Mouse (Mus musculus) kidney, postnatal 4 days (tissue): ENCODE data around the gene Faim.
A peak's percentile ranks its signal among the peaks of the same experiment; 100 is the strongest.

Experiments used
- DNase-seq, 2 experiments: peaks; one replicate each; pipeline ENCODE4 v3.0.0; 2021; ENCODE audit warnings: mixed read lengths in 2 of 2

Faim gene

DNA sequence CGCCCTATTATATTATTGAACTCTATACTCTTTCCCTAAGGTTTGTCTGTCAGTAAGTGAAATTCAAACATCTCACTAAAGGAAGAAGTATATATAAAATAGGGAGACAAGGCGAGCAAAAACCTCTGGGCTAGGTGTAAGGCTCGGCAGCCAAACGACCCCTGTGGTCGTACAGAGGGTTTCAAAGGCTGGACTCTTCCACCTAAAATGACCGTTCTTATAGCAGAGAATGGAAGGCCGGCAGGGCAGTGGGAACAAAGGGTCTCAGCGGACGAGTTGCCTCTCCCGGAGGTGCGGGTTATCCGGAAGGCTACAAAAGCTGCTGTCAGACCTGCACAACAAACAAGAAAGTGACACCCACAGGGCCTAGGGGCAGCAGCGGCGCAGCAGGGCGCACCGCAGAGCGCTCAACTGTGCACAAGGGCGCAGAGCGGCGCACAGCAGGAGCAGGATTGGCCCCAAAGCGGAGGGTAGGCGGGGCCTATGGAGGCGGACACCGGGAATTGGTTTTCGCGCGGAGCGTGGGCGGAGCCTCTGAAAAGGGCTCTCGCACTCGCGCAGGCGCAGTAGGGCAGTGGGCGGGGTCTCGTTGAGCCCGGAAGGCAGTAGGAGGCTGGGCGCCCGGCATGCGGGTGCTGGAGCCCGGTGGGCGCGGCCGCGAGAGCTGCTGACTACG, at the start of gene Faim:
TSS of gene Faim (plus strand) at position 574 of the 676 bp plus-strand sequence.
- peak; percentile 100 for DNase-seq

DNA sequence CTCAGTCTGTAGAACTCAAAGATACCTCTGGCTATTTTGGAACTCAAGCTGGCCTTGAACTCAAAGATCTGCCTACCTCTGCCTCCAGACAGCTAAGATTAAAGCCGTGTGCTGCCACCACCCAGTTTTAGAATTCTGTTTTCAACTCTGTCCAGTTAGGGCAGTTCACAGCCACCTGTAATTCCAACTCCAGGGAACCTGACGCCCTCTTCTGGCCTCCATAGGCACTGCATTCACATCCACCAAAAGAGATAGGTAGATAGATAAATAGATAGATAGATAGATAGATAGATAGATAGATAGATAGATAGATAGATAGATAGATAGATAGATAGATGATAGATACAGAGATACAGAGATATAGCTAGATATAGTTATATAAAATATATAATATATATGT, 46.9 kb upstream of the Faim start:
- DNase-seq = peak; percentile 41 to 53

DNA sequence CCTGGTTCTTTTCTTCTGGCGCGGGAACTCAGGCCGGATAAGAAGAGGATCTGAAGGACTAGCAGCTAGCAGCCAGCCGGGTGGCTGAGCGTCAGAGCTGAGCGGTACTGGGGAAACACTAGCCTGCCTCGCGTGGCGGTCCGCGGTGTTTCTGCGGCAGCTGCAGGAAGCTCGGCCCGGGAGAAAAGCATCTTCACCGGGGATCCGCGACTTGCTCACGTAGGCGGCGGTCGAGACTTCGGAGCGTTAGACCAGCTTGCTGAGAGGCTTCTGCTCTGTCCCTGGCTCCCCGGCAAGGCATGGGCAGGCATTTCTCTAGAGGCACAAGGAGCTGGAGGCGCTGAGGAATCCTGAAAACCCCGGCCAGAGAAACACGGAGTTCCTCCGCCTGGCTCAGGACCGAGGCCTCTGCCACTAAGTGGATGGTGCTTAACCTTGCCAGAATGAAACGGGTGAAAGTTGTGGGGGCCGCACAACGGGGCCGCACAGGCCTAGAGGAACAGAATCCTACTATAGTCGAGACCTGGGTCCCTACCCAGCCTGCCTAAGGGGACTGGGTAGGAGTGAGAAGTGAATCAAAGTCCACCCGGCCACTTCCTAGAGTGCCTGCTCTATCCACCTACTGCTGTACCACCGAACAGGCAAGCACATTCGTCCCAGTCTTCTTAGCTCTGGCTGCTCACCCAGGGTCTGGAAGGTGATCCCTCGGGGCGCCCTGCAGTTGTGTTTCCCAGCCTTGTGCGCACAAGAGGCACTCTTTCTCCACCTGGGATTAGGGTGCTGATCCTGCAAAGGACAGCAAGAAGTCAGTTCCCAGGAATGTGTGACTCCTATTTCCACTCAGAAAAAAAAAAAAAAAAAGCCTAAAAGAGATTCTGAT, 33.8 kb upstream of the Faim start:
- peak; percentile 46 to 62 for DNase-seq

DNA sequence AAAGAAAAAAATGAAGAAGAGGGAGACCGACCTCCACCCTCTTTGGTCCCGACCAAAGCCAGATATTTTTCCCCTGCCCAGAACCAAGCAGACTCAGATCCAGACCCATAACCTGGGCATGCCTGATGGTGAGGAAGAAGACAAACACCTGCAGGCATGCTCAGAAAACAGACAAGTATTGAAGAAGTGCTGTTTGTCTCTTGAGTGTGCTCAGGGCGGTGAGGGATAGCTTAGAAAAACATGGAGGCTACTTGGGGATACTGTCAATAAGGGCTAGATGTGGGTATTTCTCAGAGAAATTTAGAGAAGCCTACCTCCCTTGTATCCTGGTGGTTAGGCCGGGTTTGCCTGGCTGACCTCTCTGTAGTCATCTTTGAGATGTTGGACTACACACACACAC, 32.9 kb upstream of the Faim start:
- DNase-seq = no peak

DNA sequence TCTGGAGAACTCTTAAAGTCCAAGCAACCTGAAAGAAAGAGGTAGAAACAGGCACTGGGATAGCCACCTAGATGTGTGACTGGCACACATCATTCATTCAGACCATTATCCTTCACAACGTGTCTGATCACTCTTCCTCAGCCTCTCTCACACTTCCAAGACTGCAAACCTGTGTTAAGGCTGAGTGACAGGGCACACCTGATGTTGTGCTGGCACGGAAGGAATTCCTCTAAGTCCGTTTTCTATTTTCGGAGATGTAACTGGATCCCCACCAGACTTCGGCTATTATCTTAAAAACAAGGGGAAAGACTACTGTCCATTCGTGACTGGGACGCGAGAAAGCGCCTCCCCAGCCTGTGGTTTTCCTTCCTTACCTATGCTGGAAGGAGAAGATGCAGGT, 32.3 kb upstream of the Faim start:
- no peak for DNase-seq

DNA sequence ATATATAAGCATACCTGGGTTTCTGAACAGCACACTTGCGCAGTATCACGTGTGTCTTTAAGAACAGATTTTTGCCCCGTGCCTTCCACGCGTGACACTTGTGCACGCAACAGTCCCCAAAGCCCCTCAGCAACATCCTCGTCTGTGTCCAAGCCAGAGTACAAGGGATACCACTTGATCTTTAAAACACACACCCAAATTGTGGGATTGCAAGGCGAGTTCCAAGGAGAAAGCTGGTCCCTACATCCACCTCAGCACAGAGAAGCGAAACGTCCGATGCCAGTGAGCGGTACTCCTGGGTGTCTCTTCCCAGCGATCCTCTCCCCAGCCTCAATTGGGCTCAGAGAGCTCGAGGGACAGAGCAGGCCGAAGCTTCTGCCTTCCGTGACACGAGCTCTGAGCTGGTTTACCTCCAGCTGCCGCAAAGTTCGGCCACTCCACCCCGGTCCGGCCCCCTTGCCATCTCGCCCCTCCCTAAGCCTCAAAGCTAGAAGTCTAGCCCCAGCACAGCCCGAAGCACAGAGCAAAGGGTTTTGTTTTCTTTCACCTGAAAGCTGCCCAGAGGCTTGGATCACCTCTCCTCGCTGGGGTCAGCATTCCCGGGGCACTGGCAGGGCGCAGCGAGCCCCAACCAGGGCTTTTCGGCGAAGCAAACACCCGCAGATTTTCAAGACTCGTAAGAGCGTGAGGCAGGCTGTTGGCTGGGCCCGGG, 31.6 kb upstream of the Faim start:
- DNase-seq = peak in 1 of 2 experiments; percentile 35

DNA sequence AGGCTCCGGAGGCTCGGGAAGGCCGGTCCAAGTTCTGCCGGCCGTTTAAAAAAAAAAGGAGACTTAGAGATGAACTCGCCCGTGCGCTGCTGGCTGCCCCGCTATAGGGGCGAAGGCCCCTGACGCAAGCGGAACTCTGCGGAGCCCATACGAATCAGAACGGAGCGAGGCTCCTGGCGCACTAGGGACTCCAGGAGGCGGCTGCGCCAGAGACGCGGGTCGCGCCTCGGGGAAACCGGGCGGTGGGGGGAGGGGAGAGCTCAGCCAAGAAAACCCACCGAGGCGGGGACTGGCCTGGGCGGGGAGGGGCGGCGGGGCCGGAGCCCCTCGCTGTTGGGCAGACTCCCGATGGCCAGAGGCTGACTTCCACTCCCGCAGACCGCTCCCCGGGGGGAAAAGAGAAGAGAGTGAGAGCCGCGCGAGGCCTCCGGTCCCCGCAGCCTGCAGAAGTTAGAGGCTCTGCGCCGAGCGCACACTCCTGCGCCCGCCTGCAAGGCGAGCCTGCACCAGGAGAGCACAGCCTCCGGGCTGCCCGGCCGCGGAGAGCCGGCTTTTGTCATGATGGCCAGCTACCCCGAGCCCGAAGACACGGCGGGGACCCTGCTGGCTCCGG, 31.0 kb upstream of the Faim start, which contains the start of gene Foxl2:
TSS of gene Foxl2 (plus strand) at position 186 of the 613 bp plus-strand sequence.
- DNase-seq = peak; percentile 48 to 65

DNA sequence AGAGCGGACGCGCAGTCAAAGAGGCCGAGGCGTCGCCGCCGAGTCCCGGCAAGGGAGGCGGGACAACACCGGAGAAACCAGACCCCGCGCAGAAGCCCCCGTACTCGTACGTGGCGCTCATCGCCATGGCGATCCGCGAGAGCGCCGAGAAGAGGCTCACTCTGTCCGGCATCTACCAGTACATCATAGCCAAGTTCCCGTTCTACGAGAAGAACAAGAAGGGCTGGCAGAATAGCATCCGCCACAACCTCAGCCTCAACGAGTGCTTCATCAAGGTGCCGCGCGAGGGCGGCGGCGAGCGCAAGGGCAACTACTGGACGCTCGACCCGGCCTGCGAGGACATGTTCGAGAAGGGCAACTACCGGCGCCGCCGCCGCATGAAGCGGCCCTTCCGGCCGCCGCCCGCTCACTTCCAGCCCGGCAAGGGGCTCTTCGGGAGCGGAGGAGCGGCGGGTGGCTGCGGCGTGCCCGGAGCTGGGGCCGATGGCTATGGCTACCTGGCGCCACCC, 30.4 kb upstream of the Faim start:
- DNase-seq = peak; percentile 41 to 51

DNA sequence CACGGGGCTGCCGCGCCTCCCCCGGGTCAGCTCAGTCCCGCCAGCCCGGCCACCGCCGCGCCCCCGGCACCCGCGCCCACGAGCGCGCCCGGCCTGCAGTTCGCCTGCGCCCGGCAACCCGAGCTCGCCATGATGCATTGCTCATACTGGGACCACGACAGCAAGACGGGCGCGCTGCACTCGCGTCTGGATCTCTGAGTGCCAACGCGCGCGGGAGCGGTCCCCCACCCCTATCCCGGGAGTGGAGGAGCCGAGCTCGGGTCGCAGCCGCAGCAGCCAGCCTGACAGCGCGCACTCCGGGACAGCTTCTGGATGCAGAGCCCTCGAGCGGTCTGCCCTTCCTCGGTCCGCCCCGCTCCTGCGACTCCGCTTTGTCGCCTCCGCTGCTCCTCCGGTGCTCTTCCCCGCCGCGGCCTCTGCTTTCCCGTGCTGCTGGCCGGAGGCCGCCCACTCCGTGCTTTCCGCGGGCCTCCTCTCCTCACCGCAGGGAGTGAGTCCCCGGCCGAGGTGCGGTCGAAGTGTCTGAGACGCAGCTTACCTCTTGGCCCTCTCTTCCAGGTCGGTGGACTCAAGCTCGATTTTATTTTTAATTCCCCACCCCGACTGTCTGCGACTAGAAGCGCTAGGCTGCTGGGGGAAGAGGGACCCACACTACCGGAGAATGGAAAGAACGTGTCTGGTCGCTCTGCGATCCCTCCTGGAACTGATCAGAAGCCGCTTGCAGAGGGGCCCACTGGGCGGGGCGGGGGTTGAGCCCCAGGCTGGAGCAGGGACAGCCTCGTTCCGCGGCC, 29.4 kb upstream of the Faim start:
- DNase-seq = peak; percentile 50 to 67

DNA sequence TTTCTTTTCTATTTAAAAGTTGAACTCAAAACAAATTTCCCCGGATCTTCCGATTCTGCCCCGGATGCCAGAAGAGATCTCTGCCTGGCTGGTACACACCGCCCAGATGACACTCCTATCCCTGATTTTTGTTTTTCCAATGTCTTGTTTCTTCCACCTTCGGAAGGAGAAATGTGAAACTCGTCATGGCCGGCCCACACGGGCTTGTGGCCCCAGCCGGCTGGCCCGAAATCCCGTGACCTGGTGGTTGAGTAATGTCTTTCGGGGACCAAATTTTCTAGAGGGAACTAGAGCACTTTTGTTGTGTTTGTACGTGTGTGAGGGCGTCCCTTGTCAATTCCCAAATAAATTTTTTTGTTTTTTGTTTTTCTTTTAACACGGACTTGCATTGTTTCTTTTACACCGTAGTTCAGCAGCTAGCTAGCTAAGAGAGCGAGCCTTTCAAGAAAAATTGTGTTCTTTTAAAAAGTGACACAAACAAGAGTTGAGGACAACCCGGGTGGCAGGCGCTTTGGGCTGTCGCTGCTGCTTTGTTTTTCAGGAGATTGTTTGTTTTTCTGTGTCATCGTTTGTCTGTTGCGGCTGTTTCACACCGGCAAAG, 28.3 kb upstream of the Faim start:
- DNase-seq = peak in 1 of 2 experiments; percentile 52

DNA sequence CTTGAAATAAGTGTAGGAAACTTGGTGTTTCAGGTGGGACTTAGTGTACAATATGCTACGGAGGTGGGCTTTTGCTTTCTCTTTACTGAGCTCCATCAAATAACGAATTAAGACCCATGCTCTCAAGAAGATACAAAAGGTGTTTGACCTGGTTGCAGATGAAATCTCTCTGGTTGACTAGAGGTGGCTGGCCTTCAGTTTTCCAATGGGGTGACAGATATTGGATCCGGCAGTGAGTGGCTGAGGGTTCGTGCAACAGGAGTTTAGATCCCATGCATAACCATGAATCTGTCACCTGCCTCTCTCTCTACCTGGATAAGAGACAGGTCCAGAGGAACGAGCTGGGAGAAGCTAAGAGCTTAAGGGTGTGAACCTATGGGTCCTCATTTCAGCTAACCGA, 27.5 kb upstream of the Faim start:
- DNase-seq = no peak

DNA sequence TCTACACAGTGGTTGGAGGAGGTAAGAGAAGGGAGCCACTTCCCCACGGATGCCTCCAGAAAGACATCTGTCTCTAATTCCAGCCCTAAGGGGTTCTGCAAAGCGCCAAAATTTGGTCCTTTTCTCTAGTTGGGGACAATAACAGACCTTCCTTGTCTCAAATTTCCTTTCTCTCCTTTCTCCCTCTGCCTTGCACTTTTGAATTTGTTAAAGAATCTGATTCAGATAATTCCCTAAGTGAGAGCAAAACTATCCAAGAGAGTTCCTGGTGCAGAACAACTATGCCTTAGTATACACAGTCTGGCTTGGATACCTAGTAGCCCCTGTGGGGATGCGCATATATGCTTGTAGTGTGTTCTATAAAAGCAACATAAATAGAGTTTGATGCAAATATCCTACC, 26.3 kb upstream of the Faim start:
- no peak for DNase-seq

DNA sequence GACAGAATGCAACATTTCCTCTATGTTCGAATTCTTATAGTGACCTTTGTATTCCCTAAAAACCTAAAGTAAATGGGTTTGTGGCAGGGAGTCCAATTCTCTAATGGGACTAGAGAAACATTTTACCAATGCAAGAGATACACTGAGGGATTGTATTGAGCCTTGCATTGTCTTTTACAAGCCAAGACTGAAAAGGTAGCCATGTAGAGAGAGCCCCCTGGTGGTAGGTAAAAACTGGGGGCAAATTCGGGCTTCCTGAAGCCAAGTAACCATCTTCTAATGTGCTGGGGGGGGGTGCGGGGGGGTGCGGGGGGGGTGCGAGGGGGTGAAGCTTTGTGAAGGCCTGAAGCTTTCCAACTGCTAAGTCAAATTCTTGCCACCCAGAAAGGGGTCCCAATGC, 25.8 kb upstream of the Faim start:
- DNase-seq = no peak

DNA sequence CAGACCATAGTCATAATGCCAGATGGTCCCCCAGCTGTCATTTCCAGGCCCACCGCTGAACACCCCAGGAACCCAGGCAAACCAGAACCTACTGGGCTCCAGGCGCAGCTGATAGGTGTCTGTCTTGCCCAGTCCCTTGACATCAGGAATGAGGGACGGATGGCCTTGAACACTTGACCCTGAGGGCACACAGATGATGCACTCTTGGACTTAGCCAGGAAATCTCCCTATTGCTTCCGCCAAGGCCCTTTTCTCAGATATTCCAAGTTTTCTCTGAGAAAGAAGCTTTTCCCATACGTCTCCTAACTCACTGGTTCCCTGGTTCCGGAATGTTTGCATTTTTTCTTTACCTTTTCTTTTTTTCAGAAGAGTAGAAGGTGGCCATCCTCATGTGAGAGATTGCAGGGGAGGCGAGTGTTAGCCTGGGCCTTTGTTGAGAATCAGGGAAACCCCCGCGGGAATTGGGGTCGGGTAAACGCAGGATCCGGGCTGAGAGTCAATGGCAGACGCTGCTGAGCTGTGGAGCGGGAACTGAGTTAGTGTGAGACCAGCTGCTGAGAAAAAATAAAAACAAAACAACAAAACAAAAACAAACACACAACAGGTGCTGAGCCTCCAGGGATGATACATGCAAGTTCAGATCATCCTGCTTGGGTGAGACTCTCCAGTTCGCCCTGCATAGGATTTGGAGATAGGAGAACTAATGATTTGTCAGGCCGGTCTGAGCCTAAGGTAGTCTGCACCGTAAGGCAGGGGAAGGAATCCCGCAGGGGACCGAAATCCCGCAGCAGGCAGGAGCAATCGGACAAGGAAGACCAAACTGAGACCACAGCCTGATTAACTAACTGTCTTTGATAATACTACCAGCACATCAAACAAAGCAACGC, 24.3 kb upstream of the Faim start:
- no peak for DNase-seq

DNA sequence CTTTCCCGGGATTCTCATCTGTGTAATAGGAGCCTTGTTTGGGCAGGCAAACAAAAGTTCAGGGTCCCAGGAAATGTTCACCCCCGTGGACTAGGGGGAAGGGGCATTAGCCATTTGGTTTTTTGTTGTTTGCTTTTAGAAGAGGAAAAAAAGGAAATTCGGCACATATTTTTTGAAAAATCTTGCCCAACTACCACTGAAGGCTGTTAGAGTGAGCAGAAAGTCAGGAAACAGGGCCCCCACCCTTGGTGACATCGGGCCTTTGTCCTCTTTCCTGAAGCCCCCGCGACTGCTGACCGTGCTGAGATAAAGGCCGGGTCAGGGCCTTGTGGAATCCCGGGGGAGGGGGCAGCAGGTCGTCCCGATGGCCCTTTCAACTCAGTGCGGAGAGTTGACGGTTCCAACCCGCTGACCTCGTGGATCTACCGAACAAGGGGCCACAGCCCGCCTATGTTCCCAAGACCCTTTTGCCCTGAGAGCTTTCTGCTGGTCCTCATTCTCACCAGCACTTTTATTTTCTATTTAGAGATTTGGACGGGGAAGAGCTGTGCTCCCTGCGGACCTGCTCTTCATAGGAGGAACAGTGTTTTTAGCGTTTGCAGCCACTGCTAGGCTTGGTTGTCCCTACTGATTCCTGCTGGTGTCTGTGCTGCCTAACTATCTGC, 23.6 kb upstream of the Faim start:
- no peak for DNase-seq

DNA sequence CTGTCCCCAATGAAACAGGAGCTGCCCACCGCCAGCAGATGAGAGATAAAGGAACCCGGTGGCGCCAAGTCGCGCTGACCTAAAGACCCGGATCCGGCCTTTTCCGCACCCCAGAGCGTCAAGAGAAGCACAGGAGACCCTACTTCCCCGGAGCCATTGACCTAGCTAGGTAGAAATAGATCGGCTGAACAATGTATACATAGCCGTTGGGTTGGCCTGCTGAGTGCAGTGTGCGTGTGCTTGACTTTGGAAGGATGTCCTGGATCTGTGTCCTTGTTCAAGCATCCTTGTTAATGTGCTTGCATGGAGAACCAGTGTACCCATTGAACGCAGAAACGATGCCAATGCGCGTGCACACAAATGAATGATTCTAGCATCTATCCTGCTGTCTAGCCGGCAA, 22.5 kb upstream of the Faim start:
- no peak for DNase-seq

DNA sequence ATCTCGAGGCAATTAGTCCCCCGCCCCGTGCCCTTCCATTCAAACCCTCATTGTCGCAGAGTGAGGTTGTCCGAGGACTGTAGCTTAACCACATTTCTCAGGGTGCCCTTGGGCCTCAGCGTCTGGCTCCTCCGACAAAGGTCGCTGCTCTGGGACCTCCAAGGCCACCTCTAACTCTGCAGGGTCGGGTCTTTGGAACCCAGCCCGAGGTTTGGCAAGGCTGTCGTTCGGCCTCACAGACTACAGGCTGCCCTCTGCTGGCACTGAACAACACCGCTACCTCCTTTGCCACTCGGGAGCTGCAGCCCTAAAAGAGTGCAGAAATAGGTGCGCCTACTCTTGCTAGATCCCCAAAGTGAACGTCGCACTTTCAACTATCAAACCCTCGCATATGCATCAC, 21.1 kb upstream of the Faim start:
- peak; percentile 72 to 78 for DNase-seq

DNA sequence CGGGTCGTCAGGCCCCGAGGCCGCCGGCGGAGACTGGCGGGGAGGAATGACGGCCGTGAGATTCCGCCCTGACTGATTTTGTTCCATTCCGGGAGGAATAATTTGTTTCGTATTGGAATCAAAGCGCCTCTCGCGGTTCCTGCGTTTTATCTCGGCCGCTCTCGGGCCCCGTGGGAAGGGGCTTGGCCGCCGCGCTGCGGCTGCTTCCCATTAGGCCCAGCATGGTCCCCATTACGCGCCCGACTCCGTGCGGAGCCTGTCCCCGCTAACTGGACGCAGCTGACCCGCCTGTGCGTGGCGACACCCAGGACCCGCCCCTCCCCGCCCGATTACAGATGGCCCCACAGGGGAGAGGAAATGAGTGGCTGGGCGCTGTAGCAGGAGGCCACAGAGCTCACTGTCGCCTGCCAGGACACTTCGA, 13.1 kb upstream of the Faim start:
- DNase-seq = peak in 1 of 2 experiments; percentile 35

DNA sequence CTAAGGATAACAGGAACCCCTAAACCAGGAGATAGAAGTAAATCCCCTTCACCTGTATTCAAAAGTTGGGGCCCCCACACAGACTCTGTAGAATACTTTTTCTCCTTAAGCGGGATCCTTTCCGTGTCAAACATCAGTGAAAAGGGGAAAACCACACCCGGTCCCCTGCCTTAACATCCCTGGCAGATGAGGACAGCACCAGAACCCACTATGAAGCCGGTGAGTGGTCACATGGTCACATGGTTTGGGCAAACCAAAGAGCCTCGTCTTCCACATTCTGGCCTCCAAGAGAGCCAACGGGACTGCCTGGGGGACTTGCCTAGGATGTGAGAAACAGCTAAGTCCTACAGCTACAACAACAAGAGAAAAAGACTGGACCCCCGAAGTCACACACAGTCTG, 12.6 kb upstream of the Faim start:
- DNase-seq = no peak

DNA sequence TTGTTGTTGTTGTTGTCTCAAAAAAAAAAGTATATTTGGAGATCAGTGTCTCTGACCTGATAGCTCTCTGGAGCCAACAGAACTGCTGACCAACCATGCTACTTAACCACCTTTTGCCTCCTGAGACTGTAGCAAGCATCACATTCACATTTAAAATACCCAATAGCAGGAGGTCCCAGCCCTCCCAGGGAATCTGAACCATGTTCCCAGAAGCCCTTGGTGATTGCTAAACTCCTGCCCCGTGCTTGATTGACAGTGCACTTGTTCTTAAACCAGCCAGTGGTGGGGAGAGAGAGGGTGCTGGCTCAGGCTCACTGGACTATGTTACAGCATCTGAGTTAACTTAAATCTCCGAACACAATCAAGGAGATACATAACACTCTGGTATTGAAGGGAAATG, 11.3 kb upstream of the Faim start:
- no peak for DNase-seq
